Mouse (Mus musculus) splenic B cell, adult 2 months (primary cell): ENCODE data around the gene Nedd4.

Experiments used
- DNase-seq: peaks from one replicate; pipeline ENCODE4 v3.0.0-alpha.2; 2011; ENCODE audit warnings: low read depth, low spot score
- H3K27me3 ChIP-seq: 2 replicates; pipeline ENCODE4 v1.6.1; 2012; ENCODE audit warnings: mild to moderate bottlenecking, low read length, moderate library complexity, mixed read lengths; ENCODE audit not compliant: control insufficient read depth, poor library complexity, insufficient read depth, severe bottlenecking
- H3K36me3 ChIP-seq: 2 replicates; pipeline ENCODE4 v1.6.1; 2012; ENCODE audit warnings: mild to moderate bottlenecking, low read length, moderate library complexity, mixed read lengths; ENCODE audit not compliant: control insufficient read depth, poor library complexity, insufficient read depth, severe bottlenecking

Gene Nedd4

GRCm38 (mm10) chr9:72707999-72708398, 45.9 kb downstream of the Nedd4 start:
- DNase-seq = no peak
- Histone ChIP-seq H3K36me3 (0 out of 2 replicates have a peak, but pooled peaks cover 2% of the 10 kb centered on the region), H3K27me3 (no peaks in the 10 kb centered on the region)

GRCm38 (mm10) chr9:72708690-72709089, 46.5 kb downstream of the Nedd4 start:
- Histone ChIP-seq H3K36me3 (0 out of 2 replicates have a peak, but pooled peaks cover 2% of the 10 kb centered on the region), H3K27me3 (no peaks in the 10 kb centered on the region)
- no peak for DNase-seq

- Histone ChIP-seq H3K27me3 (no peaks in the 10 kb centered on the region), H3K36me3 (0 out of 2 replicates have a peak, but pooled peaks cover 2% of the 10 kb centered on the region)
- DNase-seq = no peak
Observed at GRCm38 (mm10) chr9:72710060-72710459, 47.9 kb downstream of the Nedd4 start.

- Histone ChIP-seq H3K27me3 (no peaks in the 10 kb centered on the region), H3K36me3 (peaks cover 2% of the 10 kb centered on the region; the same call in 1 of the 2 replicates)
- DNase-seq = no peak
Observed at GRCm38 (mm10) chr9:72714945-72715344, 52.8 kb downstream of the Nedd4 start.

GRCm38 (mm10) chr9:72716200-72716599, 54.1 kb downstream of the Nedd4 start:
- Histone ChIP-seq H3K36me3 (peaks cover 2% of the 10 kb centered on the region; the same call in 1 of the 2 replicates), H3K27me3 (no peaks in the 10 kb centered on the region)
- DNase-seq = no peak

- DNase-seq = no peak
- Histone ChIP-seq H3K27me3 (no peaks in the 10 kb centered on the region), H3K36me3 (no peaks in the 10 kb centered on the region; the same call in 1 of the 2 replicates)
Observed at GRCm38 (mm10) chr9:72719143-72719542, 57.0 kb downstream of the Nedd4 start.

GRCm38 (mm10) chr9:72721221-72721620, 59.1 kb downstream of the Nedd4 start:
- Histone ChIP-seq H3K36me3 (no peaks in the 10 kb centered on the region; the same call in 1 of the 2 replicates), H3K27me3 (no peaks in the 10 kb centered on the region)
- DNase-seq = no peak

GRCm38 (mm10) chr9:72722622-72723021, 60.5 kb downstream of the Nedd4 start:
- H3K27me3 ChIP-seq = no peaks in the 10 kb centered on the region
- DNase-seq = no peak
- peaks cover 2% of the 10 kb centered on the region; the same call in 1 of the 2 replicates for H3K36me3 ChIP-seq

- DNase-seq = no peak
- Histone ChIP-seq H3K27me3 (no peaks in the 10 kb centered on the region), H3K36me3 (peaks cover 2% of the 10 kb centered on the region; the same call in 1 of the 2 replicates)
Observed at GRCm38 (mm10) chr9:72724491-72725221, 62.5 kb downstream of the Nedd4 start.

GRCm38 (mm10) chr9:72733966-72734365, 71.8 kb downstream of the Nedd4 start:
- Histone ChIP-seq H3K36me3 (peaks cover 9% of the 10 kb centered on the region; the same call in 1 of the 2 replicates), H3K27me3 (no peaks in the 10 kb centered on the region)
- DNase-seq = peak; percentile 68

GRCm38 (mm10) chr9:72735822-72736410, 73.8 kb downstream of the Nedd4 start:
- peaks cover 12% of the 10 kb centered on the region; the same call in 1 of the 2 replicates for H3K36me3 ChIP-seq
- DNase-seq = peak; percentile 80
- H3K27me3 ChIP-seq = no peaks in the 10 kb centered on the region

GRCm38 (mm10) chr9:72741206-72741605, 79.1 kb downstream of the Nedd4 start:
- H3K27me3 ChIP-seq = no peaks in the 10 kb centered on the region
- peaks cover 10% of the 10 kb centered on the region for H3K36me3 ChIP-seq
- no peak for DNase-seq

GRCm38 (mm10) chr9:72746278-72746677, 84.1 kb downstream of the Nedd4 start:
- H3K27me3 ChIP-seq = no peaks in the 10 kb centered on the region
- peaks cover 4% of the 10 kb centered on the region; the same call in 1 of the 2 replicates for H3K36me3 ChIP-seq
- peak; percentile 20 for DNase-seq

- Histone ChIP-seq H3K27me3 (no peaks in the 10 kb centered on the region), H3K36me3 (no peaks in the 10 kb centered on the region)
- no peak for DNase-seq
Observed at GRCm38 (mm10) chr9:72750272-72750671, 88.1 kb downstream of the Nedd4 start.

GRCm38 (mm10) chr9:72752656-72753055, 90.5 kb downstream of the Nedd4 start:
- Histone ChIP-seq H3K36me3 (no peaks in the 10 kb centered on the region), H3K27me3 (no peaks in the 10 kb centered on the region)
- DNase-seq = peak; percentile 77
